Mouse (Mus musculus) Patski (cell line): Measurements from ENCODE around the gene Il5. TPM values are rescaled to one million over a fixed set of nuclear protein-coding genes. Genes with fewer than 3 reads are reported as not detected.
A peak's percentile ranks its signal among the peaks of the same experiment; 100 is the strongest.

Experiments used
- ATAC-seq: fragments of 100-300 bp; one replicate; pipeline ENCODE4 v1.8.0; 2021
- CTCF ChIA-PET: fragments of 350-600 bp; sonication (Branson Sonifier 250); formaldehyde crosslinking; loops from one replicate; lab custom pipeline; 2022; ENCODE audit warnings: inconsistent platforms; lab: Charles Lee
- POLR2A ChIA-PET: fragments of 350-600 bp; sonication (Branson Sonifier 250); formaldehyde crosslinking; loops from one replicate; lab custom pipeline; 2022; ENCODE audit warnings: antibody characterized with exemption, inconsistent platforms; lab: Charles Lee
- DNase-seq: peaks from one replicate; pipeline ENCODE4 v3.0.0-alpha.2; 2011; ENCODE audit warnings: low read depth, low spot score
- H3K27me3 ChIP-seq: fragments of 371-371 bp; one replicate; pipeline ENCODE4 v1.5.1; 2021
- CTCF ChIP-seq: fragments of 100-300 bp; IDR thresholded peaks from one replicate; pipeline ENCODE4 v1.5.1; 2021
- in situ Hi-C: fragments of 300-500 bp; cut with MboI; formaldehyde crosslinking; loops from 3 replicates; pipeline ENCODE4 v1.11.1; 2018; ENCODE audit warnings: low pct_unique_long_range_greater_than_20kb, mixed read lengths
- polyA plus RNA-seq: library from polyadenylated mRNA; unstranded; gene quantifications from one replicate; pipeline ENCODE4 v1.2.3, GENCODE M21; 2021

Il5 gene
- polyA plus RNA-seq, 1 experiment from 2014 or later, result not detected

GRCm38 (mm10) chr11:53706934-53707717 is 13.5 kb upstream of the Il5 start, which contains the start of gene Rad50:
Gene Rad50, minus strand, starts transcription at chr11:53707319.
- CTCF ChIA-PET, result interaction anchor here (0.9 to 1.4 kb wide), 2 partner anchors 13 to 30 kb away, joined by 3 to 4 read pairs; partner anchors contain the start of gene Il5
- peak; percentile 12 for DNase-seq

GRCm38 (mm10) chr11:53707718-53708009 is 12.9 kb upstream of the Il5 start:
- ChIA-PET CTCF (interaction anchor here (0.9 to 1.4 kb wide), 2 partner anchors 13 to 29 kb away, joined by 3 to 4 read pairs; partner anchors contain the start of gene Il5), POLR2A (interaction anchor here (0.7 to 1.6 kb wide), 2 partner anchors 14 to 957 kb away, joined by 3 read pairs; no protein-coding TSS in a partner anchor)
- TF ChIP-seq CTCF, result no peak
- in situ Hi-C loops, result no loop called here
- no peak for ATAC-seq
- no peaks in the 10 kb centered on the region for H3K27me3 ChIP-seq
- no peak for DNase-seq

More at GRCm38 (mm10) chr11:53706934-53707717, 13.5 kb upstream of the Il5 start, which contains the start of gene Rad50:
- POLR2A ChIA-PET, result interaction anchor here (0.5 to 1.6 kb wide), 3 partner anchors 14 to 957 kb away, joined by 3 to 4 read pairs (median 3); no protein-coding TSS in a partner anchor
- ATAC-seq, result peak; percentile 71
- in situ Hi-C loops, result no loop called here
- no peaks in the 10 kb centered on the region for H3K27me3 ChIP-seq
- no peak for TF ChIP-seq CTCF

- ATAC-seq (no peak), DNase-seq (no peak)
- POLR2A ChIA-PET, result no interaction called here
- TF ChIP-seq CTCF, result no peak
- peaks cover 30% of the 10 kb centered on the region for H3K27me3 ChIP-seq
- in situ Hi-C loops, result no loop called here
- CTCF ChIA-PET, result interaction anchor here (1.1 to 1.9 kb wide), 3 partner anchors 12 to 211 kb away, joined by 3 to 4 read pairs (median 4); partner anchors contain the start of gene Rad50
Observed at GRCm38 (mm10) chr11:53719701-53720100, 893 bp upstream of the Il5 start.

GRCm38 (mm10) chr11:53731457-53731856 is 10.9 kb downstream of the Il5 start:
- H3K27me3 ChIP-seq, result no peaks in the 10 kb centered on the region
- in situ Hi-C loops, result loop anchor here (25.0 kb wide), 1 partner anchor 531 kb away; the partner anchor contains the start of gene Il3
- ATAC-seq (no peak), DNase-seq (no peak)
- POLR2A ChIA-PET, result no interaction called here
- CTCF ChIA-PET, result no interaction called here
- TF ChIP-seq CTCF, result no peak

DNA sequence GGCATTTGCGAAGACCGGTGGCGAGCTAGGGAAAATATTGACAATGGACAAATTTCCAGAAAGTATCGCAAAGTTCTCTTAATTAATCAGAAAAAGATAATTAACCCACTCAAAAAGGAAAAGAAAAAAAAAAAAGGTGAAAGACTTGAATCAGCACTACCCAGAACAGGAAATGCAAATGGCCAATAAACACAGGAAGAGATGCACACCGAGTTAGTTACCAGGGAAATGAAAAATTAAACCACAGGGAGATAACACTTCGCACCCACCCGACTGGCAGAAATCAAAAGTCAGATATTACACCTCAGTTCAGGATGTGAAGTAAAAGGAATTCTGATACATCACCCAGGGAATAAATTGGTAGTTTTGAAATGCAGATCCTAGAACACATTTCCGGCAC is 11.7 kb downstream of the Il5 start:
- no peak for ATAC-seq
- no peak for TF ChIP-seq CTCF
- ChIA-PET POLR2A (no interaction called here), CTCF (no interaction called here)
- DNase-seq, result no peak
- H3K27me3 ChIP-seq, result no peaks in the 10 kb centered on the region
- in situ Hi-C loops, result loop anchor here (25.0 kb wide), 1 partner anchor 530 kb away; the partner anchor contains the start of gene Il3

- TF ChIP-seq CTCF, result peak; percentile 37
- CTCF ChIA-PET, result interaction anchor here (2.5 kb wide), 1 partner anchor 116 kb away, joined by 20 read pairs; no protein-coding TSS in a partner anchor
- no peak for ATAC-seq
- in situ Hi-C loops, result loop anchor here (25.0 kb wide), 1 partner anchor 528 kb away; the partner anchor contains the start of gene Il3
- POLR2A ChIA-PET, result no interaction called here
- no peak for DNase-seq
- no peaks in the 10 kb centered on the region for H3K27me3 ChIP-seq
Observed at GRCm38 (mm10) chr11:53733824-53734223, 13.2 kb downstream of the Il5 start.

- peak; percentile 19 for TF ChIP-seq CTCF
- ChIA-PET CTCF (interaction anchor here (1.3 to 2.5 kb wide), 6 partner anchors 10 to 154 kb away, joined by 3 to 20 read pairs (median 6); partner anchors contain the start of gene Il5), POLR2A (interaction anchor here (0.6 kb wide), 1 partner anchor 143 kb away, joined by 3 read pairs; no protein-coding TSS in a partner anchor)
- no peaks in the 10 kb centered on the region for H3K27me3 ChIP-seq
- in situ Hi-C loops, result loop anchor here (25.0 kb wide), 1 partner anchor 528 kb away; the partner anchor contains the start of gene Il3
- no peak for ATAC-seq
- no peak for DNase-seq
Observed at GRCm38 (mm10) chr11:53734431-53734830, 13.8 kb downstream of the Il5 start.

DNA sequence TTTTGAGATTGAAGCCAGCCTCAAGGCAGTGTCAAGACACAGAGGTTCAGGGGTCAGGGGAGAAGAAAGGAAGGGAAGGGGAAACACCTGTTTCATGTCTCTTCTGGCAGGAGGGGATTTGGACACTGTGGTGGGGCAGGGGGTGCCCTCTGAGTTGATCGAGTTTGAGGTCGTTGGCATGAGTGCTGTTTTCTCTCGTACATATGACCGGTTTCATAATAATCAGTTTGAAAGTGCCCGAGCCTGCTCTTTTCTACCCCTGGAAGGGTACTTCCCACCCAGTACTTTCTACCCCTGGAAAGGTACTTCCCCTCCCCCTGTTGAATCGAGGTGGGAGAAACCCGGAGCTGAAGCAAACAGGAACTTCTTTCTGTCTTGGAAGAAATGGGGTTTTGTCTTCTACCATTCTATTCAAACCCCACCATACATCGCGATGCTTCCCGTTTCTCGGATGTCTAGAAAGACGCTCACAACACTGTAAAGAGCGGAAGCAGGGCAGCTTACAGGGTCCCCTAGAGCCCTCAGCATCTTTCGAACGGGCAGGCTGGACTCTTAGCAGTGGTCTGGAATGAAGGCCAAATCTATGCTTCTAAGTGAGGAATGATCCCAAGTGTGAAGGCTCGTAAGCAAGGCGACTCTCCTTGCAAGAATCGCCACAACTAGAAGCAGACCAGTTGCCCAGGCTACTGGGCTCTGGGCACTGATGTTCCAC is 14.5 kb downstream of the Il5 start:
- DNase-seq, result no peak
- POLR2A ChIA-PET, result interaction anchor here (0.6 to 0.7 kb wide), 2 partner anchors 22 to 144 kb away, joined by 3 read pairs; no protein-coding TSS in a partner anchor
- CTCF ChIA-PET, result interaction anchor here (0.6 to 3.4 kb wide), 17 partner anchors 9 to 153 kb away, joined by 3 to 20 read pairs (median 4); partner anchors contain the start of gene Il5
- TF ChIP-seq CTCF, result no peak
- ATAC-seq, result no peak
- H3K27me3 ChIP-seq, result no peaks in the 10 kb centered on the region
- in situ Hi-C loops, result loop anchor here (25.0 kb wide), 1 partner anchor 527 kb away; the partner anchor contains the start of gene Il3

- CTCF ChIA-PET, result interaction anchor here (0.6 to 3.4 kb wide), 19 partner anchors 8 to 153 kb away, joined by 3 to 20 read pairs (median 4); partner anchors contain the start of gene Il5
- TF ChIP-seq CTCF, result peak; percentile 79
- POLR2A ChIA-PET, result interaction anchor here (0.7 kb wide), 1 partner anchor 22 kb away, joined by 3 read pairs; no protein-coding TSS in a partner anchor
- in situ Hi-C loops, result loop anchor here (25.0 kb wide), 1 partner anchor 527 kb away; the partner anchor contains the start of gene Il3
- H3K27me3 ChIP-seq, result no peaks in the 10 kb centered on the region
- peak; percentile 51 for ATAC-seq
- no peak for DNase-seq
Observed at GRCm38 (mm10) chr11:53735682-53736245, 15.2 kb downstream of the Il5 start.
